In the genomic region with DNA sequence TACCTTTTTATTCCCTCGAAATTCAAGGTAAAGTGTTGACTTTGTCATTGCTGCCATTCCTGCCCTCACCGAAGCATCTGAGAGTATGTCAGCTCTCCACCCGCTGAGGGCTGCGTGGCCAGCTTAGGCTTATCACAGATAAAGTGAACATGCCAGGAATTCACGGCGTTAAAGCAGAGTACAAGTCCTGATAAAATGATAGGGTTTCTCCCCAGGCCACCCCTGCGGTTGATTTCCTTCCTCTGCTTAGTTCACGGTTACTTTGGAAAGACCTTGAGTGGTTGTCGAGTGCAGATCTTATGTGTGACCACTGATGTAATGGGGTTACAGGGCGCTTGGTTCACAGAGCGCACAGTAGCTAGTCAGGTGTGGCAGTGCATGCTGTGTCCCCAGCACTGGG, we compare ENCODE assay signal across 29 mouse cellular contexts. TPM values are rescaled to one million over a fixed set of nuclear protein-coding genes. Genes with fewer than 3 reads are reported as not detected.
DNase-seq lines count a peak whose midpoint lies in the region; ATAC-seq and TF ChIP-seq lines count a peak whose summit lies in the region.
"Had no signal": no experiment of that assay in that cellular context is flagged by ENCODE, and none has a peak within 500 bp of the region (broad histone marks: within the 10 kb centered on the region; RNA-seq: fewer than 3 reads in every experiment).

No protein-coding gene starts in this region.

- TF ChIP-seq CTCF in kidney, postnatal 0 days (IDR thresholded peaks at IDR 0.05; ENCODE audit: low read depth), result no peak
- TF ChIP-seq CTCF in liver, embryonic 14.5 days (IDR thresholded peaks at IDR 0.05; ENCODE audit: low read depth), result no peak
- no peak for TF ChIP-seq CTCF in lung, postnatal 0 days (IDR thresholded peaks at IDR 0.05)

- H3K4me1 ChIP-seq in kidney, postnatal 0 days (replicated peaks; ENCODE audit: insufficient read depth, low read length), result peaks cover 4% of the 10 kb centered on the region; the same call in 1 of the 2 replicates
- H3K4me1 ChIP-seq in kidney, embryonic 15.5 days, result peaks cover 4% of the 10 kb centered on the region
- peaks cover 3 to 4% of the 10 kb centered on the region in 2 experiments for H3K4me1 ChIP-seq in liver, embryonic 14.5 days (replicated peaks; ENCODE audit: control insufficient read depth in 2 of 2, insufficient read depth in 2 of 2, low read length in 1 of 2)
- H3K4me1 ChIP-seq in lung, postnatal 0 days (ENCODE audit: insufficient read depth, low read depth, low read length), result peaks cover under 1% of the 10 kb centered on the region
- peaks cover 4% of the 10 kb centered on the region for H3K4me1 ChIP-seq in forebrain, embryonic 16.5 days (replicated peaks; ENCODE audit: control insufficient read depth, insufficient read depth, low read length)
- H3K4me1 ChIP-seq in midbrain, embryonic 16.5 days (ENCODE audit: control insufficient read depth, insufficient read depth, low read length), result peaks cover 4% of the 10 kb centered on the region

- 0 out of 2 replicates have a peak, but pooled peaks have one; percentile 10 for ATAC-seq in kidney, postnatal 0 days (replicated peaks; ENCODE audit: low FRiP score, low read depth)
- no peak for ATAC-seq in kidney, embryonic 15.5 days (replicated peaks; ENCODE audit: low FRiP score)
- ATAC-seq in liver, embryonic 14.5 days (ENCODE audit: insufficient read depth), result peak; percentile 27; the same call in 1 of the 2 replicates
- ATAC-seq in lung, postnatal 0 days, result peak; percentile 89
- peak; percentile 50 for ATAC-seq in megakaryocyte-erythroid progenitor cell, adult 5-6 weeks (replicated peaks; ENCODE audit: low FRiP score, low TSS enrichment, poor library complexity, severe bottlenecking)
- ATAC-seq in forebrain, embryonic 16.5 days, result no peak
- ATAC-seq in midbrain, embryonic 16.5 days, result no peak
- ATAC-seq: CD4-positive, CD25-positive, alpha-beta regulatory T cell, adult 4 months; forebrain, embryonic 15.5 days; intestine, postnatal 0 days; midbrain, embryonic 15.5 days had no signal

- no peaks in the 10 kb centered on the region for H3K9me3 ChIP-seq in kidney, postnatal 0 days (replicated peaks; ENCODE audit: low read length)
- no peaks in the 10 kb centered on the region for H3K9me3 ChIP-seq in kidney, embryonic 15.5 days (replicated peaks)
- H3K9me3 ChIP-seq in liver, embryonic 14.5 days (ENCODE audit: control insufficient read depth, low read length), result no peaks in the 10 kb centered on the region
- no peaks in the 10 kb centered on the region for H3K9me3 ChIP-seq in lung, postnatal 0 days (ENCODE audit: low read length)
- H3K9me3 ChIP-seq in forebrain, embryonic 16.5 days (ENCODE audit: control insufficient read depth, low read length), result no peaks in the 10 kb centered on the region
- H3K9me3 ChIP-seq in midbrain, embryonic 16.5 days (replicated peaks; ENCODE audit: control insufficient read depth, low read length, poor library complexity, severe bottlenecking), result no peaks in the 10 kb centered on the region
- H3K9me3 ChIP-seq: embryonic facial prominence, embryonic 15.5 days; forebrain, embryonic 15.5 days; heart, embryonic 12.5 days; hindbrain, embryonic 12.5 days; limb, embryonic 15.5 days; megakaryocyte, embryonic 14.5 days; midbrain, embryonic 15.5 days; neural tube, embryonic 13.5 days had no signal

- no peaks in the 10 kb centered on the region for H3K27me3 ChIP-seq in kidney, postnatal 0 days (ENCODE audit: insufficient read depth, low read length)
- no peaks in the 10 kb centered on the region for H3K27me3 ChIP-seq in kidney, embryonic 15.5 days
- no peaks in the 10 kb centered on the region for H3K27me3 ChIP-seq in liver, embryonic 14.5 days (ENCODE audit: control insufficient read depth, insufficient read depth, low read length)
- no peaks in the 10 kb centered on the region for H3K27me3 ChIP-seq in lung, postnatal 0 days (replicated peaks; ENCODE audit: insufficient read depth, low read length)
- no peaks in the 10 kb centered on the region for H3K27me3 ChIP-seq in forebrain, embryonic 16.5 days (replicated peaks; ENCODE audit: control insufficient read depth, insufficient read depth, low read length)
- no peaks in the 10 kb centered on the region for H3K27me3 ChIP-seq in midbrain, embryonic 16.5 days (ENCODE audit: control insufficient read depth, insufficient read depth, low read depth, low read length)
- H3K27me3 ChIP-seq: embryonic facial prominence, embryonic 15.5 days; forebrain, embryonic 15.5 days; heart, embryonic 12.5 days; hindbrain, embryonic 12.5 days; limb, embryonic 15.5 days; megakaryocyte, embryonic 14.5 days; midbrain, embryonic 15.5 days; neural tube, embryonic 13.5 days had no signal

- H3K4me2 ChIP-seq in kidney, postnatal 0 days (ENCODE audit: low read length), result no peak overlapping the region
- H3K4me2 ChIP-seq in kidney, embryonic 15.5 days, result no peak overlapping the region
- H3K4me2 ChIP-seq in liver, embryonic 14.5 days (ENCODE audit: low read depth), result no peak overlapping the region
- no peak overlapping the region for H3K4me2 ChIP-seq in lung, postnatal 0 days (replicated peaks; ENCODE audit: low read depth, low read length)
- H3K4me2 ChIP-seq in forebrain, embryonic 16.5 days (ENCODE audit: low read length), result no peak overlapping the region
- no peak overlapping the region for H3K4me2 ChIP-seq in midbrain, embryonic 16.5 days (ENCODE audit: low read length)
- H3K4me2 ChIP-seq: embryonic facial prominence, embryonic 15.5 days; forebrain, embryonic 15.5 days; heart, embryonic 12.5 days; hindbrain, embryonic 12.5 days; limb, embryonic 15.5 days; midbrain, embryonic 15.5 days; neural tube, embryonic 13.5 days had no signal

- no peak overlapping the region for H3K9ac ChIP-seq in kidney, postnatal 0 days (ENCODE audit: low read depth, low read length)
- H3K9ac ChIP-seq in kidney, embryonic 15.5 days, result no peak overlapping the region
- H3K9ac ChIP-seq in liver, embryonic 14.5 days (replicated peaks), result no peak overlapping the region
- H3K9ac ChIP-seq in lung, postnatal 0 days (replicated peaks; ENCODE audit: low read depth), result no peak overlapping the region
- no peak overlapping the region for H3K9ac ChIP-seq in forebrain, embryonic 16.5 days (replicated peaks; ENCODE audit: low read depth, low read length)
- no peak overlapping the region for H3K9ac ChIP-seq in midbrain, embryonic 16.5 days (ENCODE audit: low read depth, low read length)
- H3K9ac ChIP-seq: embryonic facial prominence, embryonic 15.5 days; forebrain, embryonic 15.5 days; heart, embryonic 12.5 days; hindbrain, embryonic 12.5 days; limb, embryonic 15.5 days; midbrain, embryonic 15.5 days; neural tube, embryonic 13.5 days had no signal

- peaks cover 73% of the 10 kb centered on the region for H3K36me3 ChIP-seq in kidney, postnatal 0 days (ENCODE audit: insufficient read depth, low read length)
- peaks cover 89% of the 10 kb centered on the region for H3K36me3 ChIP-seq in kidney, embryonic 15.5 days
- peaks cover 82% of the 10 kb centered on the region for H3K36me3 ChIP-seq in liver, embryonic 14.5 days (replicated peaks; ENCODE audit: control insufficient read depth, insufficient read depth, low read depth)
- peaks cover 56% of the 10 kb centered on the region for H3K36me3 ChIP-seq in lung, postnatal 0 days (ENCODE audit: insufficient read depth, low read length)
- peaks cover 48% of the 10 kb centered on the region for H3K36me3 ChIP-seq in forebrain, embryonic 16.5 days (ENCODE audit: control insufficient read depth, insufficient read depth)
- peaks cover 36% of the 10 kb centered on the region for H3K36me3 ChIP-seq in midbrain, embryonic 16.5 days (ENCODE audit: control insufficient read depth, insufficient read depth, low read length)

- no peak for TF ChIP-seq EP300 in liver, embryonic 14.5 days (IDR thresholded peaks at IDR 0.05; ENCODE audit: low read depth)
- peak; percentile 100 for TF ChIP-seq EP300 in lung, postnatal 0 days (IDR thresholded peaks at IDR 0.05)

- DNase-seq in kidney, postnatal 0 days (ENCODE audit: low spot score), result no peak
- no peak for DNase-seq in liver, embryonic 14.5 days (ENCODE audit: low read depth in 3 of 3, low spot score in 3 of 3)
- peak; percentile 87 for DNase-seq in lung, postnatal 0 days (ENCODE audit: low spot score)
- no peak for DNase-seq in yolk sac, embryonic 10.5 days (ENCODE audit: low spot score)
- DNase-seq: adrenal gland, postnatal 36 days; cerebellum, adult 9-10 months; gastrocnemius, postnatal 14 days; heart, postnatal 14 days; kidney, postnatal 4 days; layer of hippocampus, adult 9-11 months; left cerebral cortex, postnatal 4 days; retina, postnatal 1 day; right cerebral cortex, postnatal 25 days; thymus, adult 18-20 months had no signal

- H3K27ac ChIP-seq in kidney, postnatal 0 days, result no peak overlapping the region
- H3K27ac ChIP-seq in kidney, embryonic 15.5 days, result no peak overlapping the region
- no peak overlapping the region for H3K27ac ChIP-seq in liver, embryonic 14.5 days
- H3K27ac ChIP-seq in lung, postnatal 0 days (ENCODE audit: low read length), result peak overlapping the region; percentile 80
- no peak overlapping the region for H3K27ac ChIP-seq in forebrain, embryonic 16.5 days (ENCODE audit: low read length)
- H3K27ac ChIP-seq in midbrain, embryonic 16.5 days (ENCODE audit: low read length), result no peak overlapping the region
- H3K27ac ChIP-seq: embryonic facial prominence, embryonic 15.5 days; forebrain, embryonic 15.5 days; hindbrain, embryonic 12.5 days; limb, embryonic 15.5 days; midbrain, embryonic 15.5 days; neural tube, embryonic 13.5 days had no signal

- WGBS in kidney, postnatal 0 days, result 94% methylated on average over 11 of the region's 11 CpGs
- WGBS in kidney, embryonic 15.5 days, result 94% methylated on average over 11 of the region's 11 CpGs
- 35% methylated on average over 11 of the region's 11 CpGs for whole genome bisulfite sequencing in liver, embryonic 14.5 days (ENCODE audit: insufficient replicate concordance)
- WGBS in lung, postnatal 0 days, result 63% methylated on average over 11 of the region's 11 CpGs
- WGBS in forebrain, embryonic 16.5 days, result 96% methylated on average over 11 of the region's 11 CpGs
- WGBS in midbrain, embryonic 16.5 days, result 96% methylated on average over 11 of the region's 11 CpGs

- H3K4me3 ChIP-seq in kidney, postnatal 0 days (replicated peaks; ENCODE audit: low read depth, low read length), result no peak overlapping the region
- H3K4me3 ChIP-seq in kidney, embryonic 15.5 days (replicated peaks), result no peak overlapping the region
- no peak overlapping the region for H3K4me3 ChIP-seq in liver, embryonic 14.5 days (ENCODE audit: insufficient read depth in 1 of 2, low read depth in 2 of 2, low read length in 2 of 2)
- no peak overlapping the region for H3K4me3 ChIP-seq in lung, postnatal 0 days (ENCODE audit: low read depth, low read length)
- no peak overlapping the region for H3K4me3 ChIP-seq in forebrain, embryonic 16.5 days (replicated peaks; ENCODE audit: low read length)
- no peak overlapping the region for H3K4me3 ChIP-seq in midbrain, embryonic 16.5 days (ENCODE audit: low read depth, low read length)
- H3K4me3 ChIP-seq: embryonic facial prominence, embryonic 15.5 days; forebrain, embryonic 15.5 days; heart, embryonic 12.5 days; hindbrain, embryonic 12.5 days; limb, embryonic 15.5 days; megakaryocyte, embryonic 14.5 days; midbrain, embryonic 15.5 days; myocyte; neural tube, embryonic 13.5 days had no signal

RNA-seq across cellular contexts. Expression of gene Ddx47, which starts 5.8 kb away (rescaled TPM):
- polyA plus RNA-seq in kidney, postnatal 0 days (2015; fragmentation: Nextera tagmentation; extraction: Ambion mirVana), result 85.9 and 91.6 TPM in 2 replicates
- polyA plus RNA-seq in kidney, embryonic 15.5 days (2015; fragmentation: Nextera tagmentation; extraction: Ambion mirVana), result 118 and 120 TPM in 2 replicates
- polyA plus RNA-seq in liver, embryonic 14.5 days (2012; rRNA removed), result 29.7 and 45.5 TPM in 2 replicates
- polyA plus RNA-seq in liver, embryonic 14.5 days (2014; fragmentation: Nextera tagmentation; extraction: Ambion mirVana), result 50.7 and 53.7 TPM in 2 replicates
- 91.6 and 97.1 TPM in 2 replicates for polyA plus RNA-seq in lung, postnatal 0 days (2015; fragmentation: Nextera tagmentation; extraction: Ambion mirVana)
- 87.5 and 108 TPM in 2 replicates for total RNA-seq in megakaryocyte-erythroid progenitor cell, adult 5-6 weeks (2014; fragmentation: Nextera tagmentation)
- 135 and 173 TPM in 2 replicates for total RNA-seq in megakaryocyte-erythroid progenitor cell, adult 5-6 weeks (2017)
- polyA plus RNA-seq in forebrain, embryonic 16.5 days (2015; fragmentation: Nextera tagmentation; extraction: Ambion mirVana), result 90.4 and 96.9 TPM in 2 replicates
- 75.1 and 78.2 TPM in 2 replicates for polyA plus RNA-seq in midbrain, embryonic 16.5 days (2015; fragmentation: Nextera tagmentation; extraction: Ambion mirVana)

RNA-seq across cellular contexts. Expression of gene Apold1, which starts 35.7 kb away (rescaled TPM):
- polyA plus RNA-seq in kidney, postnatal 0 days (2015; fragmentation: Nextera tagmentation; extraction: Ambion mirVana), result 4.4 and 4.5 TPM in 2 replicates
- polyA plus RNA-seq in kidney, embryonic 15.5 days (2015; fragmentation: Nextera tagmentation; extraction: Ambion mirVana), result 3.9 and 4.6 TPM in 2 replicates
- 0.78 and 0.95 TPM in 2 replicates for polyA plus RNA-seq in liver, embryonic 14.5 days (2012; rRNA removed)
- polyA plus RNA-seq in liver, embryonic 14.5 days (2014; fragmentation: Nextera tagmentation; extraction: Ambion mirVana), result 1.6 and 2.2 TPM in 2 replicates
- 3.5 and 4.2 TPM in 2 replicates for polyA plus RNA-seq in lung, postnatal 0 days (2015; fragmentation: Nextera tagmentation; extraction: Ambion mirVana)
- 0.90 and 1.5 TPM in 2 replicates for total RNA-seq in megakaryocyte-erythroid progenitor cell, adult 5-6 weeks (2014; fragmentation: Nextera tagmentation)
- 0.66 and 0.80 TPM in 2 replicates for total RNA-seq in megakaryocyte-erythroid progenitor cell, adult 5-6 weeks (2017)
- polyA plus RNA-seq in forebrain, embryonic 16.5 days (2015; fragmentation: Nextera tagmentation; extraction: Ambion mirVana), result 4.2 and 4.8 TPM in 2 replicates
- 4.2 and 5.5 TPM in 2 replicates for polyA plus RNA-seq in midbrain, embryonic 16.5 days (2015; fragmentation: Nextera tagmentation; extraction: Ambion mirVana)

RNA-seq across cellular contexts. Expression of gene Gprc5a, which starts 48.2 kb away (rescaled TPM):
- 14.6 and 15.7 TPM in 2 replicates for polyA plus RNA-seq in kidney, postnatal 0 days (2015; fragmentation: Nextera tagmentation; extraction: Ambion mirVana)
- polyA plus RNA-seq in kidney, embryonic 15.5 days (2015; fragmentation: Nextera tagmentation; extraction: Ambion mirVana), result 13.8 and 14.0 TPM in 2 replicates
- polyA plus RNA-seq in liver, embryonic 14.5 days (2012; rRNA removed), result 0.12 and 0.15 TPM in 2 replicates
- 0.16 and 0.25 TPM in 2 replicates for polyA plus RNA-seq in liver, embryonic 14.5 days (2014; fragmentation: Nextera tagmentation; extraction: Ambion mirVana)
- 601 and 607 TPM in 2 replicates for polyA plus RNA-seq in lung, postnatal 0 days (2015; fragmentation: Nextera tagmentation; extraction: Ambion mirVana)
- total RNA-seq in megakaryocyte-erythroid progenitor cell, adult 5-6 weeks (2014; fragmentation: Nextera tagmentation), result not detected in 2 replicates
- total RNA-seq in megakaryocyte-erythroid progenitor cell, adult 5-6 weeks (2017), result 1.1 TPM in 1 of 2 replicates, not detected in the other
- 0.37 and 0.81 TPM in 2 replicates for polyA plus RNA-seq in forebrain, embryonic 16.5 days (2015; fragmentation: Nextera tagmentation; extraction: Ambion mirVana)
- polyA plus RNA-seq in midbrain, embryonic 16.5 days (2015; fragmentation: Nextera tagmentation; extraction: Ambion mirVana), result 0.12 and 0.20 TPM in 2 replicates

Comparison
In these comparisons a context has a peak if more than half of its experiments do, and no peak if none do; other contexts are left out.
1. ATAC-seq: peak in kidney, postnatal 0 days (single experiment), liver, embryonic 14.5 days (single experiment), lung, postnatal 0 days (single experiment) and megakaryocyte-erythroid progenitor cell, adult 5-6 weeks (single experiment); none in kidney, embryonic 15.5 days (single experiment), forebrain, embryonic 16.5 days (single experiment) and midbrain, embryonic 16.5 days (single experiment).
2. RNA of gene Gprc5a, which starts 48.2 kb away (polyA plus RNA-seq): 601 to 607 TPM in lung, postnatal 0 days; 14.6 to 15.7 TPM in kidney, postnatal 0 days, 13.8 to 14.0 TPM in kidney, embryonic 15.5 days, 0.37 to 0.81 TPM in forebrain, embryonic 16.5 days, 0.12 to 0.25 TPM in liver, embryonic 14.5 days and 0.12 to 0.20 TPM in midbrain, embryonic 16.5 days; every median in the first group is over 10 times any median in the second.